Mouse (Mus musculus): Measurements from ENCODE around the gene Pgm1.
A peak's percentile ranks its signal among the peaks of the same experiment; 100 is the strongest.

The Pgm1 gene

GRCm38 (mm10) chr4:100012361-100013035 is 83.3 kb downstream of the Pgm1 start:
- no peak for DNase-seq

- DNase-seq, result no peak
These were observed 98.6 kb downstream of the Pgm1 start for GRCm38 (mm10) chr4:100027773-100028172.

- peak; percentile 64 for DNase-seq
These were observed 99.4 kb downstream of the Pgm1 start for GRCm38 (mm10) chr4:100028641-100029040.

DNA sequence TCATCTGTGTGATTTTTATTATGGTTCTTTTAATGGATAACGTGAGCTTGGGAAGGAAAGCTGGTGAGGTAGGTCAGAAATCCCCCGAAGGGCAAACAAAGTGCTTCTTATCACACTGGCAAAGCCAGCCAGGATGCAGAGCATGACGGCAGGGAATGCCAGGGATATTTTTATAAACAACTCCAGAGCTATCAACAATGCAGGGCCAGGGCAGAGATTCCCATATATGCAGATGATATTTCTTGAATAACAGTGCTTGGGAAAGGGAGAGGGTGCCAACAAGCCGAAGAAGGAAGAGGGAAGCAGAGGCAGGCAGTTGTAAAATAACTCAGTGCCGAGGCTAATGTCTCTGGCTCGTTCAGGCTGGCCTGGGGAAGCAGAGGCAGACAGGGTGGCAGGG is 102.1 kb downstream of the Pgm1 start:
- no peak for DNase-seq

DNA sequence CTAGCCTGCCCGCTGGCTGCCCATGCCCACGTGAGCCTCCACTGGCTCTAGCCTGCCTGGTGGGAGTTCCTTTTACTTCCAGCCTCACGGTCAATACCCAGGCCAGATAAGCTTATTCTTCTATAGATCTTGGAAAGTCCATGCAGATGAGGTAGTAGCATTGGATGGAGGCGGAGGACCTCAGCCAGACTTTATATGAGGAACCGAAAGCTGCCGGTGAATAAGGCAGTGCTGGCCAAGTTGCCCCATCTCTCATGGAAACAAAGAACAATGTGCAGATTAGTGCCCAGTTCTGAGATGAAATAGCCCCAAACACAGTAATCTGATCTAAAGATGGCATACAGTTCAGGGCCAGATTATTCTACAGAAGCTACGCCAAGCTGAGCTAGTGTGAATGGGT is 103.4 kb downstream of the Pgm1 start:
- no peak for DNase-seq

- DNase-seq, result no peak
These were observed 104.7 kb downstream of the Pgm1 start for GRCm38 (mm10) chr4:100033944-100034343.

DNA sequence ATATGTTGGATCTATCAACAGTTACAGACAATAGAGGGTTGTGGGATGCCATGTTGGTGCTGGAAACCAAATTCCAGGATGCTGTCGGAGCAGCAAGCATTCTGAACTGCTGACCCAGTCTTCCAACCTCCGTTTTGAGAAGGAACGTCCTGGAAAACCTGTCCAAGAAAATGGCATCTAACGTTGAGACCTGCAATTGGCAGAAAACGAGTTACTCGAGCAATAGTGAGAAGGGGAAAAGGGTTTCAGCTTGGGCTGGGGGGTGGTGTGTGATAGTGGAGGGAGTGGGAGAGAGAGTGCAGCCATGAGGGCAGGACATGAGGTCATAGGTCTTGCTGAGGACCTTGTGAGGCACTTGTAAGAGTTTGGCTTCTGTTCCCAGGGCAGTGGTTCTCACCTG is 105.8 kb downstream of the Pgm1 start:
- no peak for DNase-seq

DNA sequence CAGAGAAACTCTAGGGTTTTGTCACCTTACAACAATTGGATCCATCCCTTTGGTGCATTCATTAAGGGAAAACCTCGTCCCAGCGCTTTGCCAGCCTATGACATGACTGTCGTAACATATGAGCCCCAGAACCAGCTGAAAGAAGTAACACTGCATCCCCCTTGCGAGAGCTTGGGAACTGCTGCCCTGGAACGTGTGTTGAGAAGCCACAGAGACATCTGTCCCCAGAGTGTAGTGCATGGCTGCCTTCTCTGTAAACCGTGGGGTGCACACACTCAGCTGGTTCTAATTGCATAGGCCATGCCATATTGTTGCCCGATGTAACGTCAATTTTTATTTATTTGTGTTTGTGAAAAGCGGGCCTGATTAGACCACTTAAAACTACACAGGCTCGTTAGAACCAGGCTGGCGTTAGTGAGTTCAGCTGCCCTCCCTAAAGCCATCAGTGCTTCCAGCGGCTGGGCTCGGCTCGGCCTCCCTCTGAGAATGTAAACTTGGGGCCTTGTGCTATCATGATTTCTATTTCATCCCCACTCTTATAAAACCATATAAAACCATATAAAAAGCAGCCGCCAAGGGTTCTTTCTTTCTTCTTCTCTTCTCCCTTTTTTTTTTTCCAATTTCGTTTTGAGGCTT is 106.8 kb downstream of the Pgm1 start:
- no peak for DNase-seq

All from liver (tissue).